Mouse (Mus musculus) regulatory T cell (primary cell): Measurements from ENCODE around the gene 1700029H14Rik.

Experiments used
- in situ Hi-C: fragments of 300-600 bp; cut with MboI, MseI; formaldehyde crosslinking; loops from one replicate; pipeline ENCODE4 v1.15.1; 2025; ENCODE audit warnings: high pct_unique_total_duplicates

The 1700029H14Rik gene

DNA sequence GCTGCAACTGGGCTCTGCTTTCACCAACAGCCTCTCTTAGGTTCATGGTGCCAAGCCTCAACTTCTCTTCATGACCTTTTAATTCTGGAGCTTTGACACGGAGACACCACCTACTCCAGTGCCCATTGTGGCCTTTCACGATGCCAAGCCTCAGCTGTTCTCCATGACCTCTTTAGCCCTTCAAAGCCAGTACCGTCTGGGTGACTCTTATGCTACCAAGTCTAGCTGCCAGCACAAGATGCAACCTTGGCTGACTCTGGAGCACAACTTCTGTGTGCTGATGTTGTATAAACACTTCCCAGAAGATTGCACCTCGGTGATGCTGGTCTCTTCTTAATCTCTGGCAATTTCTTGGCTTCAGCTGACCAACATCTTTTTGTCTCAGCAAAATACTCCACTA lies 15.8 kb downstream of the 1700029H14Rik start:
- in situ Hi-C loops: no loop called here

DNA sequence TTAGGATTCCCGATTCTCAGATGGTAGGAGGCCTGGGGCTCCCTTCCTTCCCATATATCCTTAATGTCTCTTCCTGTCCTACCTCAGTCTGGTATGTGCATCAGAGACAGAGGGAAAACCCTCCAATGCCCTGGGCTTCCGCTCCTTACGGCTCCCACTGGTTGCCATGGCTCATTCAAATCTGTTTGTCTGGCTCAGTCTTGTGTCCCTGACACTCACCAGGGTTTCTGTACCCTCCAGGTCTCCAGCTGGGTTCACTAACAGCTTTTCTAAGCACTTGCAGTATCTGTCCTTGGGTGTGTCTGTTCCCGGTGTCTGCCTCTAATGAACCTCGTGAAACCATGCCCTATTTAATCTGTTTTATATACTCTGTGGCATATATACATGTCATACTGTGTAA lies 20.7 kb downstream of the 1700029H14Rik start:
- in situ Hi-C loops: no loop called here

DNA sequence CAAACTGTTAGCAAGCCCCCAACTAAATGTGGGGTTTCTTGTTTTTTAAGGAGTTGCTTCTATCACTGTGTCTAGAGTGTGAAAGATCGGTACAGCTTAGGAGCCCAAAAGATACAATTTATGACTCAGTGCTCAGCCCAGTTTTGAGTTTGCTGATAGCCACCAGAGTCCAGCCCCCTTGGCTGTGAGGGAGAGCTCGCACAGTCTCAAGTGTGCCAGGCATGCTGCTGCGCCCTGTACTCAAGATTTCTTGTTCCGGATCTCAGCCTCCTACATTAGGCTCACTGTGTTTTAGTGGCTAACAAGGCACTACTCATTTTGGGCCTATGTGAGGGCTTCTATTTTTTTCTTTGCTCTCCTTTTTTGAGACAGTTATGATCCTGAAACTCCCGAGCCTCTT lies 22.1 kb downstream of the 1700029H14Rik start:
- in situ Hi-C loops: no loop called here

DNA sequence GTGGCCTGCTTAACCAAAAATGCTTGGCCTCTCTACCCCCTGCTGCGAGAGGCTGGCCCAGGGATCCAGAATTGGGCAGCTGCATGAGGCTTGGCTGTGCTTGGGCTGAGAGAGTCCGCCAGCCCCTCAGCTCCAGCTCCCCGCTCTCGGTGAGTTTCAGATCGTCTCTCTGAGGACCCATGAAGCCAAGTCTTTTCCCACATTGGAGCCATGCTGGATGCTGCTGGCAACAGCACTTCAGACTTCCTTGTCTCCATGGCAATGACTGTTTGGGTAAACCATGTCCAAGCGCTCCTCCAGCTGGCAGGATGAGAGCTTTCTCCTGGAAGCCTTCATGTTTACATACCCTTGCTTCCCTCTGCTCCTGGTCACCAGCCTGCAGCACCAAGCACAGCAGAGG lies 23.4 kb downstream of the 1700029H14Rik start:
- in situ Hi-C loops: no loop called here

DNA sequence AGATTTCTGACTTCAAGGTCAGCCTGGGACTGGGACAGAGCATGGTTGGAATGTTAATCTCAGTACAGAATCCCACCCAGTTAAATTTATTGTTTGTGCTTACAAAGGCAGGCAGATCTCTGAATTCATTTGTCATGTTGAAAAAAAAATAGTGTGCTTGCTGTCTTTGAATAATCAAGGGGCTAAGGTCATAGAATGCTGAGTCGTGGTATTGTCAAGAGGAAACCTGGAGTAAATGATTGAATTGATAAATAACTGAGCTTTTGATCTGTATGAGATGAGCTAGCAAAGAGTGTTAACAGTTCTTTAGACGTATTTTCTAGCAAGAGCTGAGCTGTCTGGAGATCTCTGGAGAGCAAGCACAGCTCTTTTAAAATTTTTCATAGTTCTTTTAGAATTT lies 25.2 kb downstream of the 1700029H14Rik start:
- in situ Hi-C loops: no loop called here

DNA sequence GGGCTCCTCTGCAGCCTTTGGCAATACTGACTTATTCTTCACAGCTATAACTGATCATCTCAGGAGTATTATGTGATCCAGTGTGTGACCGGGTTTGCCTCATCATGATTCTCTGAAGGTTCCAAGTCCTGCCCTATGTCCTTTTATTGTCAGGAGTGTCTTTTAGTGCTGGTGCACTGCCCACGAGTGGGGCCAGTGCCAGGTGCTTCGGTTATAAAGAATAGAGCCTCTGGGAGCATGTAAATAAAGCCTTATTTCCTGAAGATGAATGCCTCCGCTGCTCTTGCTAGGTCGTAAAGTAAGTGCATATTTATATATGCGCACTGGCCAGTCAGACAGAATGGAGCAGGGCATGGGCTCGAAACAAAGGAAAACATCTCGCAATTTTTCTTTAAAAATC lies 29.1 kb downstream of the 1700029H14Rik start:
- in situ Hi-C loops: no loop called here

DNA sequence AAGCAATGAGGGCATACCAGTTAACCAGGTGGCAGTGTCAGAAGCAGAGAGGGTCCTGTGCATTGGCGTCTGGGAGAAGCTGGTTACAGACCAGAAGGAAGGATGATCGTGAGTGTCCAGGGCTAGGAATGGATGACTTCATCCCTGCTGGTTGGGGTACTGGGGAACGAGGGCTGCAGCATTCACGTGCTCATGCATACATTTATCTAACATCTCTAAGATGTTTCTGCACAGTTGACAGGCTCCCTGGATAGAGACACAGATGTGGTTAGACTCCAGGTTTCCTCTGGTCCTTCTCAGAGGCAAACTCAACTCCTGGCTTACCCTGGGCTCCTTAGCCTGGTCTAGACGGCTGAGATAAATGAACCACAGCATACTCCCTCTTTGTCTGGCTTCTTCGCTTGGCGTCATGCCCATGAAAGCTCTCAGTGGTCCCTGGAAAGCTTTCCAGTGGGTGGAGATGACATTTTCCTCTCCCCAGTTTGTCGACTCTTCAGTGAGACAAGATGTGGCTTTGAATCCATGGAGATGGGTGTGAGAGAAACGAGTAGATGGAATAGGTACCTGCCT lies 30.6 kb downstream of the 1700029H14Rik start:
- in situ Hi-C loops: no loop called here

DNA sequence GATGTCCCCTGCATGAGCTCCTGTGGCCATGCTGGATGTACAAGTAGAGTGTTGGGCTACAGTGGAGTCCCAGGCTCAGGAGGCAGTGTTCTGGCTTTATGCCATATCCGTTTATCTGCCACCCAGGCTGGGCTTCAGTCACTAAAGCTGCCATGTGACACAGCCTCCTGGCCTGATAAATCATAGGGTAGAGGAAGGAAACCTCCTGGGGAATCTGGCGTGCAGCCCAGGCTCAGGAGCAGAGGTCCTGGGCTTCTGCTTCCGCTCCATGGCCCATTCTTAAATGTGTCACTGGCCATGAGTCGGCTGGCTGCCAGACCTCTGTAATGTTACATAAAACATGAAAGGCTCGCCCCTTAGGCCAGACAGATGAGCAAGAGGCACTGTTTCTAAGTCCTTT lies 31.3 kb downstream of the 1700029H14Rik start:
- in situ Hi-C loops: no loop called here

DNA sequence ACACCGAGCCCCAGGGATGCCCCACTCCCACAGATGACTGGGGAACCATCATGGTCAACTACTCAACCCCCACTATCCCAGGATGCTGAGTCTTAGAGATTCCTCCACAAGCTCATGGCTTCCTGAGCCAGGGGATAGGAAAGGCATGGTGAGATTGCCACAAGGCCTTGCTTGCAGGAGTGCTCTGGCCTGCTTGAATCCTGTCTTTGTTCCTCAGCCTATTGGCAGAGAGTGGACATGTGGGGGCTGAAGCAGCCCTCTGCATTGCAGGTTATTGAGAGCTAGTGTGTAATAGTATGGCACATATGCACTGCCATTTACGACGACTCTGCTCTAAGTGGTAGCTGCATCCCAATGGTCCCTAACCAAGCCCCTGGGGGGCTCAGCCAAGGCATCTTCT lies 31.9 kb downstream of the 1700029H14Rik start:
- in situ Hi-C loops: no loop called here

DNA sequence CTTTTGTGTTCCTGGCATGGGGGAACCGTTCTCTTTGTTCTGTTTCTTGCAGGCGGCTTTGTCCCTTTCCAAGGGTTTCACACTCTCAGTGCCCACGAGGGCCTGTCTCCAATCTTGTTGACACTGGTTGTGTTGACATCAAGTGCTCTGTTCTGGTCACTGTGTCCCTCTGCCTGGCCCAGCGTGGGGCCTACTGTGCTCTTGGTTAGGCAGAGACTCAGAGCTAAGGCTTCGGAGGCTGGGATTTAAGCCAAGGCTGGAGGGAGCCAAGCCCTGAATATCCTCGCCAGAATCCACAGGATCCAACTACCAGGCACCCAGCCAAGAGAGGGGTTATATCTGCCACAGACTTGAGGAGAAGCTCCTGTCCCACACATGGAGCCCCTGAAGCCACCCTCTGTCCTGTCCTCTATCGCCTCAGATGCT lies 32.4 kb downstream of the 1700029H14Rik start:
- in situ Hi-C loops: no loop called here

DNA sequence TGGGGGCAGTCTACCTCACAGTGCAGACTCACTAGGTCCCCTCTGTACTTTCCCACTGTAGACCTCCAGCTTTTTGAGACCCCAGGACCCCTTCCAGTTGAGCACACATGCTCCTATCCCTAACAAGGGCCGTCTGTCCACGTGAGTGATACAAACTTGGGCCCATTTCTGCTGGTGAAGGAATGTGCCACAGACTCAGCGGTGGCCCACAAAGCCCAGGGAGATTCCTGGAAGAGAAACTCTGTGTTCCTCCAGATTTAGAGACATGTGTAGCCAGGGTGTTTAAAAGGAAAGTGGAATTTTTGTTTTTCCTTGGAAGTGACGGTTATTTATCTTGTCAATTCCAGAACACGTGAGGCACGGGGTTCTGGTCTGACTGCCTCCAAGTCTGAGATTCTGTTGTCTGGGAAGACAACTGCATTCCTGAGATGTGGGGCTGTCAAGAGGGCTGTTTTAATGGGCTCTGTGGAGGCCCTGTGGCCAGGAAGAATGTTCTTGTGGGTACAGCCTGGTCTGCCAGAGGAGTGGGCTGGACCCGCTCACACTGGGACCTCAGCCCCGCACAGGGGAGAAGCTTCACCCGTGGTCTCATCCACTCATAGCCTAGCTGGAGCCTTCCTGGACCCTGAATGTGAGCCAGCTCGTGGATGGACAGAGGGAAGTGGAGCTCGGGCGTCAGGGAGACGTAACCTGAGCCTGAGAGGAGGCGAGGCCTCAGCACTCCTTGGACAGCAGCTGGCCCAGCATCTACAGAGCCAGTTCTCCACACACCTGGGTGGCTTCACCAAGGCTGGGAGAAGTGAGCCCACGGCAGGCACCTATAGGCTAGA lies 33.0 kb downstream of the 1700029H14Rik start:
- in situ Hi-C loops: no loop called here

DNA sequence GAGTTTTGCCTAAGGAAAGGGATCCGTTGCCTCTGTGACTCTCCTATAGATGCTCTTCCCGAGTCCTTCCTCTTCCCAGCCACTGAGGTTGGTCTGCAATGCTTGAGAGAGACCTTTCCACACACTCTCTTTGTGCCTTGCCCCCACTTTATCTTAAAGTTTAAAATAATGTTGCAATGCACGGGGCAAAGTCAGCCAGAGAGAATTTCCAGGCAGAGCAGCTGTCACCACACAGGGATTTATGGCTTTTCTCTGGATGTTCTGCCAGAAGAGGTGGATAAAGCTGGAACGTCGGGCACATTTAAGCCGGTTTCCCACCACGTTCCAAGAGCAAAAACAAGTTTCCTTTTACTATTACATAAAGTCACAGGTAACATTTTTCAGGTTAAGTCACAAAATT lies 40.9 kb downstream of the 1700029H14Rik start:
- in situ Hi-C loops: no loop called here

DNA sequence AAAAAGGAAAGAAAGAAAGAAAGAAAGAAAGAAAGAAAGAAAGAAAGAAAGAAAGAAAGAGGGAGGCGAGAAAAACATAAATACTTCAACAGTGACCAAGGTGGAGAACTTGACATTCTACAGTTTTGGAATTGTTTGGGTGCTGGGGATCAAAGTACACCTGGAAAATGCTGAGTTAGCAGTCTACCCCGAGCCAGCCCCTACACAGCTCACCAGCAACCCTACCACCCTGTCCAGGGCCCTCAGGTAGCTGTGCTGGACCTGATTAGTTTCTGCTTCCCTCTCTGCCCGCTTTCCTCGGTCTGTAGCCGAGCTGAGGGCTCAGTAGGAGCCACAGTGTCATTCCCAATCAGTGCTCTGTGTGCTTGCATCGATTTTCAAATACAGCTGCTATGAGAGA lies 41.9 kb downstream of the 1700029H14Rik start:
- in situ Hi-C loops: no loop called here

DNA sequence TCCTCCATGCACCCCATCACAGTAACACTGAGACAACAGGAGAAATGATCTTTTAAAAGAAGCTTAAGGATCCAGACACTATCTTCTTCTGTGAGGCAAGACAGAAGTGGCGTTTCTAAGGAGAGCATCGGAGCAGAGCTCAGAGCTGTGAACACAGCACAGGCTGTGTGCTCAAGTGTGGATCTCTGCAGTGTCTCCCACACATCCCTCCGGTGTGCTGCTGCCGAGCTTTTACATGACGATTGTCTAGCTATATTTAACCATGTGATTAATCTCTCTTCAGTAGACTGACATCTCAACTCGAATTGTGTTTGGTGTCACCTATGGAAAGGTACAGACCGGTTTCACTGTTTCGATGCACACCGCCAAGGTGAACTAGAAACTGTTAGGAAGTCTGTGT lies 42.8 kb downstream of the 1700029H14Rik start:
- in situ Hi-C loops: no loop called here

DNA sequence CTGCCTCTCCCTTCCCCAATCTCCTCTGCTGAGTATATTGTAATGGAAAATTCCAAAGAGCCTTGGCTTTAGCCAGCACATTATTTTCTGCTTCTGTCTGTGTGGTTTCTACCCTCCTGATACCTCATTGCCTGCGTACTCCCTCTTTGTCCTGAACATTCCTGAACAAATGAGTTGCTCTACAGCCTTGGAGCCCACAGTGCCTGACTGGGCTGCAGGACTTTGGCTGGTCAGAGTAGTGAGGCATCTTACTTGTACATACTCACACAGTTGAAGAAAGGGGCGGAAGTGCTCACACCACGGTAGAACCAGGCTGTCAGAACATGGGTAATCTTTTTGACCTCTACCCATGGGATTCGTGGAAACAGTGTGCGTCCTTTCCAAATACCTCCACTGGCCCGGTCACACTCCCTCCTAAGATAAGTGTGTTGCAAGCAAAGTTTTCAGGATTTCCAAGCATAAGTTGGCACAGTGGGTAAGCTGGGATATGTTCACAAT lies 44.9 kb downstream of the 1700029H14Rik start:
- in situ Hi-C loops: no loop called here

DNA sequence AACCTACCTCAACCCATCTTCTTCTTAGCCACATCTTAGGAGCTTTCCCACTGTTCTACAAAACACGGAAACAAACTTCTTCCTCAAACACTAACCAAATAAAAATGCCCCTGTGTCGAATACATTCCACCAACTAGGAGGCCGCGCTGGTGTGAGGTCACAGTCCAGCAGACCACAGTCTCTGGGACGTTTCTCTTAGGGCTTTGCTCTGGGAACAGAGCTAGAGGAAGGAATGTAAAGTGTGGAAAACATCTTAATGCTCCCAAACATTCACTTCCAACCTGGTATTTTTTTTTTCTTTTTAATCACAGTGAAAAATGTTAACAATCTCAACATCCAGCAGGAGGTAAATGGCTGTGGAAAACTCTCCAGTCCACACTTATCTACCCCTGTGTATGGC lies 45.5 kb downstream of the 1700029H14Rik start:
- in situ Hi-C loops: no loop called here

DNA sequence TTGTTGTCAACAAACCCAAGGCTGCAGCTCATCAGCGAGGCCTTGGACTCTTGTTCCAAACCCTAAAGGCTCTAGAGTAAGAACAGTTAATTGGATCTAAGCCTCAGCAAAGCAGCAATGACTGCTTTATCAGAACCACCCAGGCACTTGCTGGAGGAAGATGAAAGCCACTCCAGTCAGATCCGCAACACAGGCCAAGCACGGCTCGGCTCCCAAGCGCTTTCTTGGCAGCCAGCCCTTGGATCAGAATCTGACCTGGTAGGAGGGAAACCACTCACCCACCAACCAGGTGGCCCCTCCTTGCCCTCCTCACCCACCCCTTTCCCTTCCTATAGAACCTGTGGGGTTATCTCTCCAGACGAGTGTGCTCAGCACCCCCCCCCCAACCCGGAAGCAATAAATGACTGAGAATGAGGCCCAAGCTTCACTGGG lies 46.2 kb downstream of the 1700029H14Rik start:
- in situ Hi-C loops: no loop called here

DNA sequence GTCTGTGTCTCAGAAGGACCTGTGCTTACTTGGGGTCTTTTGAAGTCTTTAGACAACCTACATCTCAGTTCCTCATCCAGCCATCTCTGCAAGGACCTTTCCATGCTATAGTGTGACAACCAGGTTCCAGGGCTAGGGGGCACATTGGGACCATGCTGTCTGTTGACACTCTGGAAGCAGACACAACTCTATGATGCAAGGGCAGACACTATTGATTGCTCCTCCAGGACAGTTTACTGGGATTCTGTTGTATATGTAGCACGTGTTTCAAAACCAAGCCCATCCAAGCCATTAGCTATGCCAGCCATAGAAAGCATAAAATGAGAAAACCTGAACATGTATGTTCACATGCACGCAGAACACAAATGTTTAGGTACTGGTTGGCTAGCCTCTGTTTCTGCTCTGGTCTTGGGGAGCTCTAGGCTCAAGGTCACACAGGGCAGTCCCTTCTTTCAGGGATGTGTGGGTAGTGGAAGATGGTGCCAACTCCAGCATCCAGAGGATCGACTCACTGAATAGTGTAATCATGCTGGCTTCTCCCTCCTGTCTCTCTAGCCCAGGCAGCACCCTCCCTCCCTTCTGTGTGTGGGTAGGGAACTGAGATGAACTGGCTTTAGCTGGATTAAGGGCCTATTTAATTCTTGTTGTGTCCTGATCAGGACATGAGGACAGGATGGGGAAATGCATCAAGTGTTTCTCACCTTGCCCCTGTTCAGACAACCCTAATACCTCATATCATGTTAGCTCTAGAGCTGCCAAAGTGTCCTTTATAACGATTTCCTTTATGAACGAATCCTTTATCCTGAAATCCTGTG lies 48.5 kb downstream of the 1700029H14Rik start:
- in situ Hi-C loops: no loop called here

DNA sequence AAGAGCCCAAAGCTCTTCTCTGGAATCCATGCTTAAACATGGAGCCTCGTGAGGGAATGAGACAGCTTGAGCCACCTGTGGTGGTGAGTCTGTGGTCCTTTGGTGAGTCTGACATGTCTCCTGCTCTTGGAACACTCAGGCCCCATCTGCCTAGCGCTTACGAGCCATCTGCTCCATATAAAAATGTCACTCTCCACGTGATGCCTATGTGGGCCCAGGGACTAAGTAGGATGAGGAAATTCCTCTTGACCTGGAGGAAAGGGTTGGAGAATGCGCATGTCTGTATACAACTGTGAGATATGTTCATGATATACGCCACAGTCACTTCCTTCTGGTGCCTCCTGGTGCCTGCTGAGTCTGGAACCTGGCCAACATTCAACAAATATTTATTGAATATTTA lies 49.6 kb downstream of the 1700029H14Rik start:
- in situ Hi-C loops: no loop called here

DNA sequence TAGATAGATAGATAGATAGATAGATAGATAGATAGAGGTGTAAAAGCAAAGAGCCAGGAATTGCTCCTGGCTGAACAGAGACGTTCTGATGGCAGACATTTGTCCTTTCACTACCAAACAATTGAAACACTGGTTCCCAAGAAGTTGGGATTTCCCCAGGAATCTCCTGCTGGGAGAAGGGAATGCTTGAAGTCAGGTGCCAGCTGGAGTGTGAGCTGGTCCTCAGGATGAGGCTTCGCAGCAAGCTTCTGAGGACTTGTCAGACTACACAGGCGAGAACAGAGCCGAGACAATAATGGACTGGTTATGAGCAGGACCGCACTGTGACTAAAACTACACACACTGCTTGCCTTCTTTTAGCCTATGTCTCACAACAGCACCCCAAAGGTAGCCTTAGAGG lies 50.2 kb downstream of the 1700029H14Rik start:
- in situ Hi-C loops: no loop called here

DNA sequence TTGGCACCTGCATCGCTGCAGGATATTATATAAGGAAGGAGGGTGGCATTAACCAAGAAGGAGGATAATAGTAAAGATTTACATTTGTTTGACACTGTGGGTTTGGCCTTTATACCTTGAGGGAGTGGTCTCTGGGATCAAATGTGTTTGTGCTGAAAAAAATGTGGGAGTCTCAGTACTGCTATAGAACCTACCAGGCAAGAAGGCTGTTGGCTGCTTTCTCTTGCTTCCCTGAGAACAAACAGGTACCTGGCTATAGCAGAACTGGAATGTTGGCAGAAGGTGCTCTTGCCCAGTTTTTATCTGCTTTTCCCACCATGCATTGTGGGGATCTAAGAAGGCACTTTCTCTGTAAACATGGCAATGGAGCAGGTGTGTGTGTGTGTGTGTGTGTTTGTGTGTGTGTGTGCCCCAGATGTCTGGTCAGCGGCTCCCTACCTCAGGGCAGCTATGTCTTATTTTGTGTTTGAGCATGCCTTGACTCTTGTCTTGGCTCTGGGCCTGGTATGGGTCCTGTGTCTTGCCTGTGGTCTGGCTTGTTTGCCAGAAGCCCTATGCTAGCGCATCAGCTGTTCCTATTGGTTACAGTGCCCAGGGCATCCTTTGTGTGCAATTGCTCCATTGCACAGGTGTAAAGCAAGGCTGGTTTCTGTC lies 54.9 kb downstream of the 1700029H14Rik start:
- in situ Hi-C loops: no loop called here

DNA sequence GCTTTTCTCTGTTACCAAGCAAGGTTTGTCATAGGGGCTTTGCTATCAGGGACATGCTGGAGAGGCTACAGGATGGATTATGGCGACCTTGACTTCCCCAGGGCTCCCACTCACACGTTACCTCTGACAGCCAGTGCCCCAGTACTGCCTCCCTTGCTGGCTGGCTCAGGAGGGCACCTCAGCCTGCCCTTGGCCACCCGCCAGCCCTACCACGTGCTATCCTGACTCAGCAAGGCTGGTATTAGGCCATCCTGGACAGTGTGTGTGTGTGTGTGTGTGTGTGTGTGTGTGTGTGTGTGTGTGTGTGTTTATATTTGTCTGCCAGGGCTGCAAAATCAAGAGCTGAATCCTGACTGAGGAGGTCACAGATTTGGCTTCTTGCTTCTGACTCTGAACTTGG lies 55.4 kb downstream of the 1700029H14Rik start:
- in situ Hi-C loops: no loop called here
